26 mouse cellular contexts compared by ENCODE assay signal in genomic region chr3:123184281-123184680, GRCm38 (mm10). TPM values are rescaled to one million over a fixed set of nuclear protein-coding genes. Genes with fewer than 3 reads are reported as not detected.
A peak's percentile ranks its signal among the peaks of the same experiment; 100 is the strongest.
DNase-seq lines count a peak whose midpoint lies in the region; ATAC-seq and TF ChIP-seq lines count a peak whose summit lies in the region.
"Had no signal": no experiment of that assay in that cellular context is flagged by ENCODE, and none has a peak within 500 bp of the region (broad histone marks: within the 10 kb centered on the region; RNA-seq: fewer than 3 reads in every experiment).

No protein-coding gene starts in this region.

- dilution Hi-C loops in CH12.LX (cut with MboI; ENCODE audit: extremely low pct_ligation_motif_present, extremely low pct_unique_long_range_greater_than_20kb, low sequenced_read_pairs): no loop called here

- in situ Hi-C loops in CH12.LX (cut with MboI; ENCODE audit: low pct_ligation_motif_present, low pct_unique_long_range_greater_than_20kb, low sequenced_read_pairs): no loop called here

- 53% methylated on average over 10 of the region's 10 CpGs for WGBS in heart, postnatal 0 days
- WGBS in stomach, embryonic 16.5 days: 62% methylated on average over 10 of the region's 10 CpGs

- no peak for TF ChIP-seq EP300 in heart, postnatal 0 days (IDR thresholded peaks at IDR 0.05; ENCODE audit: low read depth)
- TF ChIP-seq EP300 in CH12.LX (IDR thresholded peaks at IDR 0.05; ENCODE audit: low read length): no peak

- H3K27me3 ChIP-seq in heart, postnatal 0 days (ENCODE audit: control insufficient read depth, insufficient read depth, low read length): no peaks in the 10 kb centered on the region
- no peaks in the 10 kb centered on the region for H3K27me3 ChIP-seq in CH12.LX (replicated peaks)
- H3K27me3 ChIP-seq in stomach, embryonic 16.5 days (ENCODE audit: control insufficient read depth, insufficient read depth, low read length): no peaks in the 10 kb centered on the region
- H3K27me3 ChIP-seq: liver, embryonic 12.5 days; midbrain, embryonic 15.5 days had no signal

- H3K9me3 ChIP-seq in heart, postnatal 0 days (replicated peaks; ENCODE audit: control insufficient read depth, low read length): no peaks in the 10 kb centered on the region
- H3K9me3 ChIP-seq in CH12.LX (replicated peaks; ENCODE audit: low read length): peaks cover 2% of the 10 kb centered on the region
- no peaks in the 10 kb centered on the region for H3K9me3 ChIP-seq in stomach, embryonic 16.5 days (replicated peaks; ENCODE audit: control insufficient read depth, low read length)
- H3K9me3 ChIP-seq: G1E; liver, embryonic 12.5 days; midbrain, embryonic 15.5 days had no signal

- no peak for DNase-seq in gastrocnemius, adult 2 months
- no peak for DNase-seq in gastrocnemius, postnatal 14 days
- peak; percentile 25 for DNase-seq in heart, postnatal 0 days (ENCODE audit: low spot score)
- no peak for DNase-seq in heart, adult 18-20 months
- DNase-seq in CH12.LX (ENCODE audit: extremely low read depth): no peak
- DNase-seq: adrenal gland, adult 8-10 months; cerebellum, adult 2 months; cerebellum, postnatal 14 days; kidney, adult 8-10 months; layer of hippocampus, postnatal 36 days; left cerebral cortex, postnatal 4 days; liver, postnatal 0 days; lung, postnatal 36 days; right cerebral cortex, adult 18-20 months; right cerebral cortex, postnatal 4 days; thymus, postnatal 14 days had no signal

- peak overlapping the region; percentile 71 for H3K27ac ChIP-seq in gastrocnemius, adult 2 months
- peak overlapping the region; percentile 54 for H3K27ac ChIP-seq in heart, postnatal 0 days (ENCODE audit: low read depth)
- H3K27ac ChIP-seq in CH12.LX (ENCODE audit: insufficient read depth, low read depth): no peak overlapping the region
- H3K27ac ChIP-seq in stomach, embryonic 16.5 days (ENCODE audit: low read length): peak overlapping the region; percentile 59
- H3K27ac ChIP-seq: hindbrain, embryonic 14.5 days; kidney, postnatal 0 days; liver, embryonic 12.5 days; midbrain, embryonic 15.5 days had no signal

- intact Hi-C loops in gastrocnemius, adult 2 months (cut with DNase I): no loop called here
- intact Hi-C loops in gastrocnemius, postnatal 14 days (cut with DNase I; ENCODE audit: low total_unique reads): no loop called here

- no peak overlapping the region for H3K4me2 ChIP-seq in heart, postnatal 0 days (ENCODE audit: low read depth, low read length)
- no peak overlapping the region for H3K4me2 ChIP-seq in CH12.LX (ENCODE audit: insufficient read depth, low read depth, poor library complexity, severe bottlenecking)
- no peak overlapping the region for H3K4me2 ChIP-seq in stomach, embryonic 16.5 days (ENCODE audit: low read depth, low read length)
- H3K4me2 ChIP-seq: hindbrain, embryonic 14.5 days; liver, embryonic 12.5 days; midbrain, embryonic 15.5 days had no signal

- no peak for TF ChIP-seq CTCF in gastrocnemius, adult 2 months (IDR thresholded peaks at IDR 0.05)
- no peak for TF ChIP-seq CTCF in heart, postnatal 0 days (IDR thresholded peaks at IDR 0.05; ENCODE audit: low read depth)
- no peak for TF ChIP-seq CTCF in CH12.LX (conservative IDR thresholded peaks at IDR 0.05 in 1 of 2, IDR thresholded peaks at IDR 0.05 in 1 of 2; ENCODE audit: low read depth in 2 of 2, low read length in 2 of 2)

- no peak for TF ChIP-seq RAD21 in CH12.LX (IDR thresholded peaks at IDR 0.05; ENCODE audit: low read depth, low read length)

- no peaks in the 10 kb centered on the region for H3K36me3 ChIP-seq in heart, postnatal 0 days (replicated peaks; ENCODE audit: control insufficient read depth, insufficient read depth, low read length)
- no peaks in the 10 kb centered on the region for H3K36me3 ChIP-seq in CH12.LX (replicated peaks in 1 of 2; ENCODE audit: control insufficient read depth in 1 of 2, insufficient read depth in 1 of 2, low read length in 1 of 2)
- H3K36me3 ChIP-seq in stomach, embryonic 16.5 days (ENCODE audit: control insufficient read depth, insufficient read depth, low read length): no peaks in the 10 kb centered on the region
- H3K36me3 ChIP-seq: G1E; liver, embryonic 12.5 days; midbrain, embryonic 15.5 days had no signal

- no peak overlapping the region for H3K9ac ChIP-seq in heart, postnatal 0 days (replicated peaks; ENCODE audit: low read depth, low read length)
- H3K9ac ChIP-seq in CH12.LX (ENCODE audit: insufficient read depth, low read depth): no peak overlapping the region; the same call in 1 of the 2 replicates
- H3K9ac ChIP-seq in stomach, embryonic 16.5 days (ENCODE audit: low read length): no peak overlapping the region
- H3K9ac ChIP-seq: hindbrain, embryonic 14.5 days; liver, embryonic 12.5 days; liver, postnatal 0 days; midbrain, embryonic 15.5 days had no signal

- no peak overlapping the region for H3K4me3 ChIP-seq in gastrocnemius, adult 2 months
- no peak overlapping the region for H3K4me3 ChIP-seq in heart, postnatal 0 days (ENCODE audit: low read depth, low read length)
- H3K4me3 ChIP-seq in CH12.LX (replicated peaks in 1 of 3; ENCODE audit: low read depth in 2 of 3, low read length in 2 of 3, poor library complexity in 1 of 3): no peak overlapping the region
- H3K4me3 ChIP-seq in stomach, embryonic 16.5 days (replicated peaks; ENCODE audit: low read length): no peak overlapping the region
- H3K4me3 ChIP-seq: erythroblast, embryonic 14.5 days; liver, embryonic 12.5 days; midbrain, embryonic 15.5 days had no signal

- H3K4me1 ChIP-seq in heart, postnatal 0 days (ENCODE audit: control insufficient read depth, insufficient read depth): peaks cover 4% of the 10 kb centered on the region
- H3K4me1 ChIP-seq in CH12.LX (ENCODE audit: control insufficient read depth in 1 of 2, insufficient read depth in 2 of 2): peaks cover 11 to 30% of the 10 kb centered on the region in 2 experiments; a peak in 3 of 4 replicates
- H3K4me1 ChIP-seq in stomach, embryonic 16.5 days (ENCODE audit: control insufficient read depth, insufficient read depth, low read length): peaks cover 15% of the 10 kb centered on the region; the same call in 1 of the 2 replicates
- H3K4me1 ChIP-seq: liver, embryonic 12.5 days; midbrain, embryonic 15.5 days had no signal

- no peaks in the 10 kb centered on the region for H3K79me2 ChIP-seq in CH12.LX (replicated peaks; ENCODE audit: control insufficient read depth, extremely low read depth, insufficient read depth, poor library complexity, severe bottlenecking)

- TF ChIP-seq POLR2A in CH12.LX (IDR thresholded peaks at IDR 0.05; ENCODE audit: low read depth, low read length): no peak

- peak; percentile 63 for ATAC-seq in heart, postnatal 0 days (ENCODE audit: insufficient read depth, low read depth)
- ATAC-seq in stomach, embryonic 16.5 days (ENCODE audit: insufficient read depth, low FRiP score): peak; percentile 23; the same call in 1 of the 2 replicates
- ATAC-seq in megakaryocyte, adult 5-6 weeks (ENCODE audit: poor library complexity, severe bottlenecking): no peak
- ATAC-seq: forebrain, embryonic 16.5 days; liver, embryonic 12.5 days; liver, postnatal 0 days; midbrain, embryonic 15.5 days had no signal

TF ChIP-seq in CH12.LX, 34 proteins besides CTCF, POLR2A, EP300 and RAD21:
- TF ChIP-seq MAX (IDR thresholded peaks at IDR 0.05; ENCODE audit: low read length) (no peak), NRF1 (IDR thresholded peaks at IDR 0.05; ENCODE audit: low read depth, low read length) (peak; percentile 71), TCF12 (IDR thresholded peaks at IDR 0.05; ENCODE audit: low read depth, low read length) (no peak), NELFE (IDR thresholded peaks at IDR 0.05; ENCODE audit: low read depth, low read length) (no peak)
TF ChIP-seq in CH12.LX: peak in this region for 1.

RNA-seq across cellular contexts. Expression of gene Synpo2, which starts 51.7 kb away (rescaled TPM):
- 100 to 1,000 TPM; 209 to 273 TPM for total RNA-seq in gastrocnemius, adult 2 months (2021)
- total RNA-seq in gastrocnemius, postnatal 14 days (2021): 100 to 1,000 TPM; 175 to 193 TPM
- 8.2 and 17.9 TPM in 2 replicates for total RNA-seq in heart, postnatal 0 days (2014; rRNA removed; ENCODE audit: low replicate concordance)
- 13.0 and 14.7 TPM in 2 replicates for polyA plus RNA-seq in heart, postnatal 0 days (2015; fragmentation: Nextera tagmentation; extraction: Ambion mirVana)
- 10 to 100 TPM; 73.4 to 88.1 TPM for total RNA-seq in heart, adult 18-20 months (2021)
- 0.21 and 1.1 TPM in 2 replicates for total RNA-seq in CH12.LX (2012; rRNA removed)
- 0.13 TPM in 1 of 2 replicates, not detected in the other for total RNA-seq in CH12.LX (2014; rRNA removed)
- 0.03 and 0.13 TPM in 2 replicates for polyA plus RNA-seq in CH12.LX (2012; ENCODE audit: insufficient read length, low read depth)
- 38.7 and 38.9 TPM in 2 replicates for polyA plus RNA-seq in stomach, embryonic 16.5 days (2015; fragmentation: Nextera tagmentation; extraction: Ambion mirVana)
- 0.04 and 0.05 TPM in 2 replicates for total RNA-seq in megakaryocyte, adult 5-6 weeks (2015)
- total RNA-seq in megakaryocyte, adult 5-6 weeks (2017): 0.04 and 0.08 TPM in 2 replicates
- total RNA-seq: neutrophil, adult 5-6 weeks had no signal
- polyA plus RNA-seq: erythroblast, embryonic 14.5 days; G1E had no signal
